Comparison of ENCODE assay signal across 8 mouse cellular contexts in the genomic region with DNA sequence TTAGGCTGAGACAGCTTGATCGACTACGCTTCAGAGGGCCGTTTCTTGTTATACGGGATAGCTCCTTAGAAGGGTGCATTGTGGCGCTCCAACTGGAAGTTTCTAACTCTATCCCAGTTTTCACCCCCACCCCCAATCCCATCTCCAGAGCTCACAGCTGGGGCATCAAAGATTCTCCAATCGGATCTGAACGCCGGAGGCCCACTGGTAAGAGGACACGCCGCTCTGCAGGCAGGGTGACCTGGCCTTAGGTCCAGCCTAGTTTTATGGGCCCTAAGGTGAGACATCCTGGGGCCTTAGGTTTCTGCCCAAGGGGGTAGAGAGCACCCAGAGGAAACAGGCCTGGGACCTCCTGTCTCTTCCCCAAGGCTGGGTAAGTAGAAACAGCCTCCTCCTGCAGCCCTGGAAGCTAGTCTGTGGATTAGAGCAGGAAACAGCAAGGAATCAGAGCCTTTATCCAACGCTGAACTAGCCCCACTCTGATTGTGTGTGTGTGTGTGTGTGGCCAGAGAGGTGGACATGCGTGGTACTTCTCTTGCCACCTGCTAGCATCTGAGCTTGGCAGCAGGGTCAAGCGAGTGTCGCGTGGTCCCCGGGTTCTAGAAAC. TPM values are rescaled to one million over a fixed set of nuclear protein-coding genes. Genes with fewer than 3 reads are reported as not detected.
DNase-seq lines count a peak whose midpoint lies in the region; ATAC-seq and TF ChIP-seq lines count a peak whose summit lies in the region.

No protein-coding gene starts in this region.

- no peaks in the 10 kb centered on the region for H3K9me3 ChIP-seq in limb, embryonic 15.5 days

- H3K4me1 ChIP-seq in testis, adult 2 months (ENCODE audit: control insufficient read depth, insufficient read depth, low read length) = peaks cover 35% of the 10 kb centered on the region
- peaks cover 48% of the 10 kb centered on the region for H3K4me1 ChIP-seq in limb, embryonic 15.5 days

- ATAC-seq in limb, embryonic 15.5 days (ENCODE audit: insufficient number of reproducible peaks, low FRiP score, low TSS enrichment, low read depth) = no peak

- TF ChIP-seq POLR2A in testis, adult 2 months (IDR thresholded peaks at IDR 0.05; ENCODE audit: control insufficient read depth, low read depth, low read length) = no peak

- DNase-seq in embryo, embryonic 10.5 days (ENCODE audit: low spot score) = peak; percentile 60
- no peak for DNase-seq in embryo, embryonic 9.5 days (ENCODE audit: extremely low spot score)
- DNase-seq in testis, postnatal 10 days (ENCODE audit: low spot score) = no peak
- no peak for DNase-seq in right cerebral cortex, postnatal 14 days
- no peak for DNase-seq in T-cell, adult 2 months (ENCODE audit: low spot score)
- DNase-seq in cerebellum, postnatal 25 days = no peak

- no peak overlapping the region for H3K27ac ChIP-seq in testis, adult 2 months (ENCODE audit: control insufficient read depth, insufficient read depth, low read depth, low read length)
- H3K27ac ChIP-seq in limb, embryonic 15.5 days = no peak overlapping the region

- 14% methylated on average over 16 of the region's 16 CpGs for WGBS in limb, embryonic 15.5 days

- H3K27me3 ChIP-seq in testis, adult 2 months (ENCODE audit: control insufficient read depth, insufficient read depth, low read length) = peaks cover 24% of the 10 kb centered on the region
- peaks cover 89% of the 10 kb centered on the region for H3K27me3 ChIP-seq in limb, embryonic 15.5 days

- H3K4me2 ChIP-seq in limb, embryonic 15.5 days = peak overlapping the region; percentile 63

- TF ChIP-seq CTCF in testis, adult 2 months (IDR thresholded peaks at IDR 0.05; ENCODE audit: control insufficient read depth, insufficient read depth, insufficient replicate concordance, low read depth, low read length) = no peak

- peak overlapping the region; percentile 90 for H3K4me3 ChIP-seq in testis, adult 2 months (ENCODE audit: control insufficient read depth, low read depth, low read length)
- peak overlapping the region; percentile 32 for H3K4me3 ChIP-seq in limb, embryonic 15.5 days

- no peak overlapping the region for H3K9ac ChIP-seq in limb, embryonic 15.5 days

- no peaks in the 10 kb centered on the region for H3K36me3 ChIP-seq in testis, adult 2 months (ENCODE audit: control insufficient read depth, insufficient read depth, low read length)
- H3K36me3 ChIP-seq in limb, embryonic 15.5 days = no peaks in the 10 kb centered on the region

RNA-seq across cellular contexts. Expression of gene Rfx4, which starts 3.8 kb away (rescaled TPM):
- polyA plus RNA-seq in testis, adult 2 months (2012; rRNA removed) = 83.8 and 93.1 TPM in 2 replicates
- 0.07 and 0.24 TPM in 2 replicates for polyA plus RNA-seq in limb, embryonic 15.5 days (2015; fragmentation: Nextera tagmentation; extraction: Ambion mirVana)

Comparison
In these comparisons a context has a peak if more than half of its experiments do, and no peak if none do; other contexts are left out.
1. RNA of gene Rfx4, which starts 3.8 kb away (polyA plus RNA-seq): 83.8 to 93.1 TPM in testis, adult 2 months; 0.07 to 0.24 TPM in limb, embryonic 15.5 days; every median in the first group is over 10 times any median in the second.